Mouse (Mus musculus) yolk sac, embryonic 10.5 days (tissue): ENCODE measurements at regions not wholly inside any gene's neighbourhood (a gene's known extent, or its start where the extent isn't known, plus 50 kb on each side); places are given as distances from the start of the nearest gene placed in this dataset.

Source experiments
- DNase-seq: peaks from one replicate; pipeline ENCODE4 v3.0.0-alpha.2; 2017; ENCODE audit warnings: low spot score

DNA sequence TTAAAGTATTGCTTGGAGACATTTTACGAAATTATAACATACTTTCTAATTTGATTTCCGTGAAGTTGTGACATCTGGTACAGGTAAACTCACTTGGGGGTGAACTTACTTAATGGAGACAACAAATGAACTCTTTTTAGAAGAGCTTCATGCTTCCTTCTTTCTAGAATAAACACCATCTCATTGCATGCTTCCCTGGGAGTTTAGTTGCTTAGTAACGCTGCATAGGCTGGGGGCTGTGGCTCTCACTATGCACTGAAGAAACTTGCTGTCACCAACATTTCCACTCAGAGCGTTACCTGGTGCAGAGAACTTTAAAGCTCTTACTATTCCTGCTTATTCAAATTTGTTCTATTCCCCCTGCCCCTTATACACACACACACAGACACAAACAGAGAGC is 203.5 kb upstream of the Xrcc4 start:
- DNase-seq: no peak

DNA sequence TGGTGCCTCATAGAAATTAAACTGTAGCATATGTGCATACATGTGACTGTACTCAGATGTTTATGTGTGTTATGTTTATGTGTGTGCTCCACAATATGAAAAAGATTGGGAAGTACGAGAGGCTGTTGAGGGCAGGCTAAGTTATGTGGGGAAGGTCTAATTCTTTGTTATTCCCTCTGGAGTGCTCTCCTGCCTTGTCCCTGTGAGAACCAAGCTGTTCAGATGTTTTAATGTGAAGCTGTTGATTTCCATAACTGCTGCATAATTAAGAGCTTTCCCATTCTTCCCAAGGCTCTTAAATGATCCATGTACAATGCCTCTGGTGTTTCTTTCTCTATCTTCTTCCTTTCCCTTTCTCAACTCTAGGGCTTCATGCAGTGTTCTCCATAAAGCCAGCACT is 202.7 kb upstream of the Xrcc4 start:
- DNase-seq: no peak

DNA sequence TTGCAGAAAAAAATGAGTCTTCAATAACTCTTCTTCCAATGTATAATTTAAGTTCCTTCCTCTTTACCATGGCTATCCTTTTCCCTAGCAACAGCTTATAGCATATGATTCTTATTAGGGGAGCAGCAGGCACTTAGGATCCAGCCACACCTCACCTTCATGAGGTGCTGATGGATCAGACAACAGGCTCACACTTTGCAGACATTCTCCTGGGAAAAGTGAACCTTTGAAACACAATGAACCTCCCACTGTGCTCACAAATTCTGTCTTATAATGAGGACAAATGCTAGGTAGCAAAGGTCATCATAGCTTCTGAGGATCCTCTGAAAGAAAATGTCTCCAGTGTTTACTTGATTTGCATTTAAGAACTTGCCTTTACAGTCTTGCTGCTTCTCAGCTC is 191.6 kb upstream of the Xrcc4 start:
- DNase-seq: no peak

DNA sequence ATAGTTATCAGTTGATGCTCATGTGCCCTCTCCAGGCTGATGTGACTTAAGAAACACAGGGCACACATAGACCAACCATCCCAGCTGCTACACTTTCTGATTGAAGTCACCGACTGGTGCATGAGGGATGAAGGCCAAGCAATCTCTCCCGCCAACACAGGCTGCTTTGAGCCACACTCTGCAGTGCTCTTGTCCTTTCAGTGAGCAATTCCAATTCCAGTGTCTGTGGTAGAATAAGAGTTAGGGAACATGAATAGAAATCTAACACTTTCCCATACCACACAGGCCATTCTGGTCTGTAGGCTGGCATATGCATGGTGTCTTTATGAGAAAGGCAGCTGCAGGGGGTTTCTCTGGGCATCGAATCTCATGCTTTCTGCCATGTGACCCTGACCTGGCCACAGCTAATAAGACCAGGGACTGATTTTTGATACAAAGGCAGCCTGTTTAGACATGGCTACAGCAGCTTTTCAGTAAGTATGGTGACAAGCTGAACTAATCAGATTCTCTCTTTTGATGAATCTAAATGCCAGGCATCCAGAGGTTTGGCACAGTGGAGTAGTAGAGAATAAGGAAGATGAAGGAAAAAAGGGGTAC is 190.5 kb upstream of the Xrcc4 start:
- DNase-seq: no peak

DNA sequence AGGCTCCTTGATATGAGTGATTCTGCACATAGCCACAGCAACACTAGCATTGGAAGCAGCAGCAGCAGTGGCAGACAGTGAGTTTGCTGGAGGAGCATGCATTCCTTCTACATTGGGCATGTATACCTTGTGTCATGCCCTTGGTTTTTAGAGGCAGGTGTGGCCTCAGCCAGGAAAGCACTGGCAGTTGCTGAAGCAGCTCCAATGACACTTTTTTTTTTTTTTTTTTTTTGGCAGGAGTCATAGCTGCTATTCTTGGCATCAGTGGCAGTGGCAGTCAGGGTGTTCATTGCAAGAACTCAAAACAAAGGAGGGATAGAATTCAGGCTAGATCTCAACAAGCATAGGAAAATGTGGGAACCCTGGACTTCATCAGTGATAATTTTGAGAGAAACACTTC is 189.9 kb upstream of the Xrcc4 start:
- no peak for DNase-seq

DNA sequence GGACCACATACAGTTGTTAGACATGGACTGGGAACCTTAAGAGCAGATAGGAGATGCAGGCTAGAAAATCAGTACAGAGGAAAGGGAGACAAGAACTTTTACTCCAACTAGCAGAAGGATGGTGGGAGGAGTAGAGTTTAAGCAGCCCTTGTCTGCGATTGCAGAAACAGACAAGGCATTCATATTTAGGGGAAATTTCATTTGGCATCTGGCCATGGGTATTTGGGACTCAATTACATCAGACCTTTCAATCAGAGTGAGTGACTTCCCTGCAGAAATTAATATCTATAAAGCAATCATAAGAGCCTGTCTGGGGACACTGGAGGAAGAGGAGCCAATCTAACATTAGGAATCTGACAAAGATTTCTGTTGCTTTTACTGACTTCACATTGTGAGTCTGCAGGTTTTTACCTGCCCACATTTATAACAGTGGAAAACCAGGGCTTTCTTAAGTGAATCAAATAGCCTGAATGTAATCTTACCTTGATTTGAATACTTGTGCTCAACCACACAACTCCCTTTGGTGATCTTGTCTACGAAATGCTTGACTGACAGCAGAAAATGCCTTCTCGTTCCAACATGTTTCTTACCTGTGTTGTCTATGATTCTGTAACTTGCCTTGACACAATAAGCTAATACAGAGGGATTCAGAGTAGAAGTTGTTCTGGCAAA is 169.8 kb upstream of the Xrcc4 start:
- no peak for DNase-seq

DNA sequence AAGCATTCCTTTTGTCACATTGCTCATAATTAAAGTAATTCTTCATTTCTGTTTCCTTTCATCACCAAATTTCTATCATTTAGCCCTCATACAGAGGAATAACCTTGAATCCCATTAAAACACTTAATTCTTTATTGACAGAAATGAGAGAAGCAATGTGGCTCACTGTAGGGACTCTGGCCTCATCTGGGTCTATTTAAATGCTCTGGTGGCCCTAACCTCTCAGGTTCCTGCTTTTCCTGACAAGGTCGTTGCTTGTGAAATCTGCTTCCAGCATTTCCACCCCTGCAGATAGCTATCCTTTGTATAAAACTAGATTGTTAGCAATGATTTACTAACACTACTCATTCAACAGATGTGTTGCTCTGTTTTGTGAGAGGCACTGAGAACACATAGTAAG is 163.6 kb upstream of the Xrcc4 start:
- no peak for DNase-seq

DNA sequence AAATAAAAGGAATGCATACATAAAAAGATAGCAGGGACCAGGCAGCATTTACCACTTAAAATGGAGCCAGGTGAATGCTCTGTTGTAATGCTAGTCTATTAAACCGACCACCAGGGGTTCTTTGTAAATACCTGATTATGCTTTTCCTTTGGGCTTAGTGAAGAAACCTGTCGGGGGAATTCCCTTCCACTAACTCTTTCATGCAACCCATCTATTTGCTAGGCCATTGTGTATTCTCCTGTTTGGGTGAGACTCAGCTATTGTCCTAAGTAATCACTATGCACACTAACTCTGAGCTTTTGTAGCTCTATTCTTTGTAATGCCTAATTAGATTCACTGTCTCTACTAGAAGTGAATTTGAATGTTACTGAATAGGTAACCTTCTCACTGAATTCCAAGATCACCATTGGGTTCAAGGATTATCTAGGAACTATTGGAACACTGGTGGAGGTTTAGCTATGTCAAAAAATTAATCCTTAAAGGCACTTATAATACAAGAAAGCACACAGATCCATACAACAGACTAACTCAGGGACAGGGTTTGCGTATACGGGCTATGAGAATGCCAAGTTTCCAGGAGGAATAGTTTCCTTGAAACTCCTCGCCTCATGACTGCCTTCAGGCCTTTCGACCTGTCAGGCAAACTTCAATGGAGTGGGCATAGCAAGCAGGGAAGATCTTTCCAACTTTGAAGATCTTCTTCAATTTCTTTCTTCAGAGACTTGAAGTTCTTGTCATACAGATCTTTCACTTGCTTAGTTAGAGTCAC is 156.8 kb upstream of the Xrcc4 start:
- DNase-seq: no peak

DNA sequence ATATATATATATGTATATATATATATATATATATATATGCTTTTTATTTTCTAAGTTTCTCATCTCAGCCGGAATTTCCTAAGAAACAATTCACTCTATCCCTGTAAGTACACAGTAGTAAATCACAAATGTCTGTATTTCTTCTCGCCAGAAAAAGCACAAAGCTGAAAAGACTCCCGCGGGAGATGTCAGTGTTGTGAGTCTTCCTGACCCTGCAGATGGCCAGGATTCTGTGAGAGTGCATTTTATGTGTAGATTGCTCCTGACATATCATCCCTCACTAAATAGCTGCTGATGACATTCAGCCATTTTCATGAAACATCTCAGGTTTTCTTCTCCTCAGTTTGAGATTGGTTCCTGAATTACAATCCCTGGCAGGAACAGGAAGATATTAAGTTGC is 148.9 kb upstream of the Xrcc4 start:
- DNase-seq: no peak

DNA sequence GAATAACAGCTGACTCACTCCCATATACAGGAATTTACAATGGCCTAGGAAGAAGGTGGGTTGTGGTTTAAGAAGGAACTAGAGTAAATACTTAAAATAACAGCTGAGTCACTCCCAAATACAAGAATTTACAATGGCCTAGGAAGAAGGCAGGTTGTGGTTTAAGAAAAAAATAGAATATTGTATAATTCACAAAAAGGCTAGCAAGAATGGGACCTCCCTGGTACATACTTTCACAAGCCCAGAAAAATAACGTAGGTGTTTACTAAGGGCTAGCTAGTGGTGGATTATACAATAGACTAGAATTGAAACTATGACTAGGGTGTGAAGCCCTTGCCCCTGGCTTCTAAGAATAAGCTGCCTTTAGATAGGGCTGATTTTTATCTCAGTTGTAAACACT is 144.6 kb upstream of the Xrcc4 start:
- no peak for DNase-seq

DNA sequence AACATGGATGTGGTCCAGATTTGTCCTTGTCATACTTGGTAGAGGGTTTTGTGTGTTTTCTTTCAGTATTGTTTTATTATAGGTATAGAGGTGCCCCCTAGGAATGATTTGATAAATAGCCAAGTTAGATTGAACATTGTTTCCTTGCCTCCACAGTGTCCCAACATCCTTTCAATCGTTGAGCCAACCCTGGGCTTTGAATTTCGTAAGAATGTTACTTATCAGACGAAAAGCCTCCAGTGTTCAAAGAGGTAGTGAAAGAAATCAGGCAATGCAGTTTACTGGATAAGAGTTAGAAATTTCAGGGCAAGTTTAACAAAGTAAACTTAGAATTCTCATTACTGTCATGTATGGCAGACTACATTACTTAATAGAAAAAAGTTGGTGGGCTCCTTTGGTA is 144.2 kb upstream of the Xrcc4 start:
- no peak for DNase-seq

DNA sequence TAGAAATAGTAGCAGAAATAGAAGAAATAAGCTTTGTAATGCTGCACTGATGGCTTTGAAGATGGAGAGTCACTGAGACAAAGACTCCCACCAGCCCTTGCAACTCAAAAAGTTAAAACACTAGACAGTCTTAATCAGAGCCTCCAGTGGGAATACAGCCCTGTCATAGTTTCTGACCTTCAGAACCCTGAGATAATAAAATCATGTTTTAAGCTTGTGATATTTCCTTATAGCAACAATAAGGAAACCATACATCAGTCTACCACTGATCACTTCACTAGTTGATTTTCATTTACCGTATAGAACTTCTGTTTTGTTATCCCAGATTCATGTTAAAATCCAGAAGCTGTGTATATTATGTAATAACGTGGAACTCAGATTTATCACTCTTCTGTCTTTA is 139.7 kb upstream of the Xrcc4 start:
- no peak for DNase-seq

DNA sequence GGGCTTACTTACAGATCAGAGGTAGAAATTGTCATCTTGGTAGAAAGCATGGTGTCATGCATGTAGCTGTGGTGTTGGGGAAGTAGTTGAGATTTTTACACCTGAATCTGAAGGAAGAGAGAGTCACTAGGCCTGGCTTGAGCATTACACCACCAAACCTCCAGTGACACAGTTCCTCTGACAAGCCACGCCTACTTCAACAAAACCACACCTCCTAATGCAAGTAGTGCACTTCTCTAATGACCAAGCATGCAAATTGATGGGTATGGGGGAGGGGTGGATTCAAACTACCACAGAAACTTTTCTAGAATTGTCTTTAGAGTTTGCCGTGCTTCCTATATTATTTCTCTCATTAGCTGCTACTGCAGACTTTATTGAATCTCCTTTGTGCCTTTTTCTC is 136.8 kb upstream of the Xrcc4 start:
- no peak for DNase-seq

DNA sequence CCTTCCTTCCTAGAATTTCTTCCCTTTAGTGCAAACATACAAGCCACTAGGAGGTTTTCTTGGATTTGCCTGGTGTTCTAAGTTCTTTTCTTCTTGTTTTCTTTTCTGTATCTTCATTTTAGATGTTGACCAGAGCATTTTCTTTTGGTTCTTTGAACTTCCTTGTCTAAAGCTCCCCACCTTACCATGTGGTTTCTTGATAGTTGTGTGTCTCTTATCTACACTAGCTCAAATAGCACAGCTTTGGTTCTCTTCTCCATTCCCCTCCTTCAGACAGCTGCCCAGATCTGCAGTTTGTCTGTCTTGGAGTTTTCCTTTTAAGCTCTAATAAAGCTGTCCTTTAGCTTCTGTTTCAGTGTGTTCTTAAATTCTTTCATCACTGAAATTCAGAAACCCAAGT is 123.0 kb upstream of the Xrcc4 start:
- no peak for DNase-seq

DNA sequence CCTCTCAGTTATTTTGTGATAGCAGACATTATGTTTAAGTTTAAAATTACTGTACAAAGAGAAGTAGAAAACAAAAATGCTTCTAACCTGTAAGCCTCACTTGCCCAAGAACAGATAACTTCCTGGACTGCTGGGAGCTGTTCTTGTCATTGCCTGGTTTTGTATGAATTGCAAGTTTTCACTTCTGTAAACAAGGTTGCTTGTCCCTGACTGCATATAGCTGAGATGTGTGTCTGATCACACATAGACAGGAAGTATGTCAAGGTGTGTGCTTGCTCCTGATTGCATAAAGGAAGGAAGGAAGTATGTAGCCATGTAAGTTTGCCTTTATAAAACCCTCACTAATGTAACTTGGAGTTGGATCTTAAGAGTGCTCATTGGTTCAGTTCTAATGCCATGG is 118.5 kb upstream of the Xrcc4 start:
- DNase-seq: no peak
